44 mouse cellular contexts compared by ENCODE assay signal in the genomic region with DNA sequence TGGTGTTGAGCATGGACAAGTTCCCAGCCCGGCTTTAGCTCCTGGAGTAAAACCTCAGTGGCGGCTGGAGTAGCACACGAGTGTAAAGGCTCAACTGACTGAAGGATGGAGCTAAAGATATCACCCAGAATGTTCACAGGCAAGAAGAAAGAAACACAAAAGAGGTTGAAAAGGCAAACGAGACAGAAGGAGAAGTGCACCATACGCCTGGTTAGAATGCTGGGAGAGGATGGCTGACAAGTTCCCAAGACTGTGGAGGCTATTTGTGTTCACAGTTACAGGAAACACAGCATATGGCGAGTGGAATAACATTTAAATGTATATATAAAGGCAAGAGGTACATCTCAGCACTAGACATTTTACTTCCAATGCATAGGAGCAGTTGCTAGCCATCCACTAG. TPM values are rescaled to one million over a fixed set of nuclear protein-coding genes. Genes with fewer than 3 reads are reported as not detected.
"Had no signal": no experiment of that assay in that cellular context is flagged by ENCODE, and none has a peak within 500 bp of the region (broad histone marks: within the 10 kb centered on the region; RNA-seq: fewer than 3 reads in every experiment).

No protein-coding gene starts in this region.

- H3K9me3 ChIP-seq: limb, embryonic 10.5 days; limb, embryonic 12.5 days; limb, embryonic 13.5 days; limb, embryonic 15.5 days; liver, embryonic 12.5 days; liver, embryonic 13.5 days; liver, embryonic 15.5 days; lung, embryonic 15.5 days; midbrain, embryonic 10.5 days; midbrain, embryonic 12.5 days; midbrain, embryonic 13.5 days; midbrain, embryonic 15.5 days had no signal

- H3K4me3 ChIP-seq: limb, embryonic 10.5 days; limb, embryonic 12.5 days; limb, embryonic 13.5 days; limb, embryonic 15.5 days; liver, embryonic 12.5 days; liver, embryonic 13.5 days; liver, embryonic 15.5 days; lung, embryonic 15.5 days; megakaryocyte, embryonic 14.5 days; midbrain, embryonic 10.5 days; midbrain, embryonic 12.5 days; midbrain, embryonic 13.5 days; midbrain, embryonic 15.5 days; myocyte had no signal

- H3K27me3 ChIP-seq: limb, embryonic 12.5 days; limb, embryonic 13.5 days; limb, embryonic 15.5 days; liver, embryonic 12.5 days; liver, embryonic 13.5 days; liver, embryonic 15.5 days; lung, embryonic 15.5 days; midbrain, embryonic 12.5 days; midbrain, embryonic 13.5 days; midbrain, embryonic 15.5 days had no signal

- H3K9ac ChIP-seq: limb, embryonic 12.5 days; limb, embryonic 13.5 days; limb, embryonic 15.5 days; liver, embryonic 12.5 days; liver, embryonic 13.5 days; liver, embryonic 14.5 days; liver, embryonic 15.5 days; liver, postnatal 0 days; lung, embryonic 14.5 days; lung, embryonic 15.5 days; midbrain, embryonic 12.5 days; midbrain, embryonic 13.5 days; midbrain, embryonic 15.5 days had no signal

- ATAC-seq: liver, embryonic 12.5 days; liver, postnatal 0 days; lung, postnatal 0 days; midbrain, embryonic 13.5 days; midbrain, embryonic 15.5 days; midbrain, embryonic 16.5 days had no signal

- H3K4me1 ChIP-seq: limb, embryonic 10.5 days; limb, embryonic 12.5 days; limb, embryonic 13.5 days; limb, embryonic 15.5 days; liver, embryonic 12.5 days; liver, embryonic 13.5 days; liver, embryonic 15.5 days; lung, embryonic 15.5 days; midbrain, embryonic 10.5 days; midbrain, embryonic 12.5 days; midbrain, embryonic 13.5 days; midbrain, embryonic 15.5 days had no signal

- DNase-seq: left cerebral cortex, postnatal 4 days; liver; liver, embryonic 13.5 days; liver, postnatal 0 days; lung, adult 18-20 months; lung, adult 2 months; lung, embryonic 14.5 days; lung, postnatal 10 days; lung, postnatal 14 days; lung, postnatal 36 days; lung, postnatal 4 days; midbrain, embryonic 14.5 days had no signal

- H3K4me2 ChIP-seq: limb, embryonic 12.5 days; limb, embryonic 13.5 days; limb, embryonic 15.5 days; liver, embryonic 11.5 days; liver, embryonic 12.5 days; liver, embryonic 13.5 days; liver, embryonic 15.5 days; lung, embryonic 14.5 days; lung, embryonic 15.5 days; midbrain, embryonic 11.5 days; midbrain, embryonic 12.5 days; midbrain, embryonic 13.5 days; midbrain, embryonic 15.5 days had no signal

- H3K36me3 ChIP-seq: liver, embryonic 15.5 days had no signal

- H3K27ac ChIP-seq: limb, embryonic 10.5 days; limb, embryonic 12.5 days; limb, embryonic 13.5 days; limb, embryonic 15.5 days; liver, embryonic 12.5 days; liver, embryonic 13.5 days; liver, embryonic 14.5 days; liver, embryonic 15.5 days; lung, embryonic 15.5 days; macrophage; midbrain, embryonic 10.5 days; midbrain, embryonic 12.5 days; midbrain, embryonic 13.5 days; midbrain, embryonic 15.5 days had no signal

RNA-seq across cellular contexts. Expression of gene Fndc4, which starts 22.9 kb away (rescaled TPM):
- total RNA-seq: megakaryocyte progenitor cell, adult 5-6 weeks; megakaryocyte, adult 5-6 weeks had no signal
- polyA plus RNA-seq: macrophage had no signal

RNA-seq across cellular contexts. Expression of gene Gckr, which starts 24.2 kb away (rescaled TPM):
- total RNA-seq: left cerebral cortex, postnatal 25 days; megakaryocyte progenitor cell, adult 5-6 weeks; megakaryocyte, adult 5-6 weeks; megakaryocyte-erythroid progenitor cell, adult 5-6 weeks; monocyte, adult 5-6 weeks had no signal
- polyA plus RNA-seq: limb, embryonic 15.5 days; lung, embryonic 14.5 days; macrophage; midbrain, embryonic 10.5 days; neural tube, embryonic 11.5 days had no signal

RNA-seq across cellular contexts. Expression of gene Gm9970, which starts 32.0 kb away (rescaled TPM):
- total RNA-seq: left cerebral cortex, postnatal 10 days; left cerebral cortex, postnatal 14 days; left cerebral cortex, postnatal 25 days; left cerebral cortex, postnatal 36 days; left cerebral cortex, postnatal 4 days; liver, adult 2 months; megakaryocyte, adult 5-6 weeks; megakaryocyte-erythroid progenitor cell, adult 5-6 weeks; midbrain, postnatal 0 days; monocyte, adult 5-6 weeks had no signal
- polyA plus RNA-seq: limb, embryonic 14.5 days; liver, adult 2 months; liver, embryonic 11.5 days; liver, embryonic 12.5 days; liver, embryonic 13.5 days; liver, embryonic 15.5 days; liver, embryonic 16.5 days; macrophage; myocyte had no signal
